Mouse (Mus musculus) embryonic fibroblast, embryonic 13.5 days (primary cell): ENCODE results near the gene Cyth1. TPM values are rescaled to one million over a fixed set of nuclear protein-coding genes. Genes with fewer than 3 reads are reported as not detected.

Experiments used
- H3K27ac ChIP-seq: 2 replicates; pipeline ENCODE4 v1.5.1; 2012; ENCODE audit warnings: low read length, control low read depth, inconsistent platforms; ENCODE audit not compliant: insufficient read depth
- H3K4me1 ChIP-seq: 2 replicates; pipeline ENCODE4 v1.6.1; 2011; ENCODE audit warnings: low read length; ENCODE audit not compliant: control insufficient read depth, insufficient read depth
- H3K4me3 ChIP-seq: 2 replicates; pipeline ENCODE4 v1.5.1; 2011; ENCODE audit warnings: mild to moderate bottlenecking, control low read depth, low read length; ENCODE audit not compliant: insufficient read depth
- CTCF ChIP-seq: IDR thresholded peaks from 2 replicates; pipeline ENCODE4 v1.5.1; 2011; ENCODE audit warnings: mild to moderate bottlenecking, control low read depth, low read length, moderate library complexity, borderline replicate concordance; ENCODE audit not compliant: insufficient read depth
- POLR2A ChIP-seq: IDR thresholded peaks from 2 replicates; pipeline ENCODE4 v1.6.1; 2011; ENCODE audit warnings: low read depth, mild to moderate bottlenecking, control low read depth, low read length, moderate library complexity
- polyA plus RNA-seq: library from polyadenylated mRNA; stranded (reverse); fragments of >200 nt; gene quantifications from 2 replicates; pipeline ENCODE4 v1.2.4, GENCODE M21; 2011; ENCODE audit warnings: low read depth; ENCODE audit not compliant: missing spikeins, insufficient read length

Gene Cyth1
- polyA plus RNA-seq: 11.8 and 12.6 TPM in 2 replicates

DNA sequence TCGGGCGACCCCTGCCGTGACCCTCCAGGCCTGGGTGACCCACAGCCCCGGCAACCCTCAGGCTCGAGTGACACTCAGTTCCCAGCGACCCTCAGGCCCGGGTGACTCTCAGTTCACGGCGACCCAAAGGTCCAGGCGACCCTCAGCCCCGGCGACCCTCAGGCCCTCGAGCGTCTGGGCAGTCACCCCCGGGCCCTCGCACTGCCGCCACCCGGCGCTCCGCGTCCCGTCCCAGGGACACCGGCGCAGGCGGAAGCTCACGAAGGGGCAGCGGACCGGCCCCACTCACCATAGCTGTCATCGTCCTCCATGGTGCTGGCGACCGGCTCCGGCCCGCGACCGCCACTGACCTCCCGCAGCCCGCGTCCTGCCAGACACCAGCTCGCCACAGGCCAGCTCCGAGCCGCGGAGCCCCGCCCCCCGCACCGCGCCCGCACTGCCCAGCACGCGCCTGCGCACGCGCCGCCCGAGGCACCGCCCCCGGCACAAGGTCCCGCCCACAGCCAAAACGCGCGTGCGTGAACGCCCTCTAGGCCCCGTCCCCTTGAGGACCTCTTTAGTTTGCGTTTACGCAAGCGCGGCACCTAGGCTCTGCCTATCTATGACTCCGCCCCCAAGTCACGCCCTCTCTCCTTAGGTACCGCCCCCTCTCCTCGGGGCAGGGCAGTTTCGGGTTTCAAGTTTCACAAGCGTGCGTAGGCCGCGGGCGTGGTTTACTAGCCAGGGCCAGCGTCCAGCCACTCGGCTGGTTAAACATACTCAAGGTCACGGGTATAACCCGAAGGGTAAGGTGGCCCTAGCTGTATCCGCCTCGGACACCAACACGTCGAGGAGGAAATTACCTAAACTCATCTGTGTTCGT, at the start of gene Cyth1:
Gene Cyth1 (minus strand): TSS at position 443 of the 862 bp plus-strand sequence.
- TF ChIP-seq CTCF (no peak), POLR2A (peak; percentile 92)
- Histone ChIP-seq H3K4me3 (peak within 1 kb of the TSS; percentile 57), H3K4me1 (peaks cover 5% of the 10 kb centered on the region; the same call in 1 of the 2 replicates), H3K27ac (no peak within 1 kb of the TSS)

DNA sequence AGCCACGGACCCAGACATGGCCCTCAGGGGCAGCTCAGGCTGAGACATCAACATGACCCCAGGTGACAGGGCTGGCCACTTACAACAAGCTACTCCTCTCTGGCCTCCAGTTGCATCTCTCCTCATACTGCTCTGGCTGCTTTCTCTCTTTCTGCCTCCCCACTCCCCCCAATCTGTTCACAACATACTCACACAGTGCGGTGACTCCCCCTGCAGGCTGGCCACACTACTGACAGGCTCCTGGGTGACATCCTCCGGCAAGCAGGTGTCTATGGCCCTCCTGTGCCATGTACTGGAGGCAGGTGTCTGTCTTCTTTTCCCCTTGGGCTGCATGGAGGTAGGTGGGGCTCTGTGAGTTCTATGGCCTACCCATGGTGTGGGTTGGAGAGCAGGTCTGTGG, 49.6 kb upstream of the Cyth1 start:
- no peaks in the 10 kb centered on the region for H3K4me1 ChIP-seq
- TF ChIP-seq POLR2A (no peak), CTCF (no peak)

DNA sequence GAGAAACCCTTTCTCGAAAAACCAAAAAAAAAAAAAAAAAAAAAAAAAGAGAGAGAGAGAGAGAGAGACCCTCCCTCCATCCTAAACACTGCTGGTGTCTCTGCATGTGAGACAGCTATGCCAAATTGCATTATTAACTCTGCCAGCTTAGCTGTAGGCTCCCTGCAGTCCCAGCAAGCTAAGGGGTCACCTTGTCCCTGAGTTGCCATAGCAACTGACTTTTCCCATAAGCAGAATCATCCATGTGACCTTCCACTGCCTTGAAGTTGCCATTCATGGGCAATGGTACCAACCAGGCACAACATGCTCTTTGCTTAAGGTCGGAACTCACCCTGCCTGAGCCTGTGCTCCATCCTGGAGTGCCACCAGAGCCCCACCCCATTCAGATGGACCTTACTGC, 46.6 kb upstream of the Cyth1 start:
- H3K27ac ChIP-seq: no peak overlapping the region
- no peaks in the 10 kb centered on the region for H3K4me1 ChIP-seq
- no peak overlapping the region for H3K4me3 ChIP-seq
- TF ChIP-seq POLR2A (no peak), CTCF (no peak)

More for the DNA sequence above, 49.6 kb upstream of the Cyth1 start:
- Histone ChIP-seq H3K27ac (no peak overlapping the region), H3K4me3 (no peak overlapping the region)

DNA sequence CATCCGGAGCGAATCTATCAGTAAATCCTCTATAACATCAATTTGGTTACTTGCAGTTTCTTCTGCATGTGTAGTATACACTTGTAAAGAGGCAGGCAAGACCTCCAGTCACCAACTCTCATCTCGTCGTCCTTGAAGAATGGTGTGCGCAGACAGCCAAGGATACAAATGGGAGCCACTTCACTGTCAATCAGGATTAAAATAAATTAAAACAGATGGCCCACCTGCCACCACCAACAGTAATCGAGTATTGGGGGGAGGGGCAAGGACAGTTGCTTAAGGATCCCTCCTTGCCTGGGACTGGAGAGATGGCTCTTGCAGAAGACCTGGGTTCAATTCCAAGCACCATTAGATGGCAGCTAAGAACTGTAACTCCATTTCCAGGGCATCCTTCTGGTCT, 44.3 kb upstream of the Cyth1 start:
- Histone ChIP-seq H3K4me3 (no peak overlapping the region), H3K4me1 (0 out of 2 replicates have a peak, but pooled peaks cover 2% of the 10 kb centered on the region), H3K27ac (no peak overlapping the region)
- TF ChIP-seq POLR2A: no peak
- TF ChIP-seq CTCF: no peak

DNA sequence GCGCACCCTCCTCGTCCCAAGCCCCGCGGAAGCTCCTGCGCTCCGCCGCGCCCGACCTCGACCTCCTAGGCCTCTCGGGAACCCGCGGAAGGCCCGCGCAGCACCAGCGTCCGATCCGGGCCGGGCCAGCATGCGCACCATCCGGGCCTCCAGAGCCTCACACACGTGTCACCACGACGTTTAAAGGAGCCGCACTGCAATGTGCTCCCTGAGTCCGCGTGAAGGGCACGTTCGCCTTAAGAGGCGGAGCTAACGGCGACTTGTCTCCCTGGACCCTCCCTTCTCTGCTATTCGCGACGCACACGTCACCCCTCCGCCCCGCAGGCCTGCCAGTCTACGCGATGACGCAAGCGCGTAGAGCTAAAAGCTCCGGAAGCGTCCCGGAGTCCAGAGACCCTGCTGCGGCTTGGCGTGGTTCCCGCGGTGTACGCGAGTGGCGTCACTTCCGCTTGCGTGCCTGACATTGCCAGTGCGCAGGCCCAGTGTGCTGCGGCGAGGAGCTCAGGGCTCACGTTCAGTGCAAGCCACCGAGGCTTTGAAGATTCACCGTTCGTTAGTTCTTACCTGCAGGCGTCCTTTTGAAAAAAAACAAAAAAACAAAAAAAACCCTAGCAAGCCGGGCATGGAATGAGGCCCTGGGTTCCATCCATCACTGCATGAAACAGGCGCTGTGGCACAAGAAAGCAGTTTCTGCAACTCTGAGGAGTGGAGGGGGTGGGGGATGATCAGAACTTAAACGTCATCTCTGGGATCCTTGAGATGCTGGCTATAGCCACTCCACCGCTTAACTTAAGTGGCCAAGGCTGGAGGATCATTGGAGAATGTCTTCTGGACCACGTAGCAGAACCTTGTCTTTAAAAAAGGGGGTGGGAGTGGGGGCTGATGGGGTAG, 41.9 kb upstream of the Cyth1 start, which contains the start of gene Usp36:
Gene Usp36 (minus strand): TSS at position 246 of the 891 bp plus-strand sequence.
- Histone ChIP-seq H3K4me1 (0 out of 2 replicates have a peak, but pooled peaks cover 2% of the 10 kb centered on the region), H3K4me3 (peak within 1 kb of the TSS; percentile 89), H3K27ac (peak within 1 kb of the TSS; percentile 59)
- TF ChIP-seq POLR2A: peak; percentile 93
- TF ChIP-seq CTCF: no peak

DNA sequence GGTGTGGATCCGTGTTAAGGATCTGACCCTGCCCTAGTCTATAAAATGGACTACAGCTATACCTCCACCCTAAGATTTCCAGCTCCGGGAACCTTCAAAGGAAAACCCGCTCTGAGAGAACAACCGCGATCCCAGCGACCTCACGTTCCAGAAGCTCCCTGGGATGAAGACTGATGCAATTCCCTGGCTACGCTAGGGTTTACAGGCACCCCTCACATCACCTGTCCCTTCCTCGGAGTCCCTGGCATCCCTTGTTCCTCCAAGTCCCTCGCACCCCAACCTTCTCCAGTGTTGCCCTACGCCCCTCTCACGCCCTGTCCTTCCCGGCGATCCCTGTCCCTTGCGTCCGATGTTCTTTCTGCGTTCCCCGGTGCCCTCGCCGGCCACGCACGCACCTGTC, 41.2 kb upstream of the Cyth1 start:
- TF ChIP-seq POLR2A (no peak), CTCF (no peak)
- Histone ChIP-seq H3K4me3 (peak overlapping the region; percentile 89), H3K4me1 (0 out of 2 replicates have a peak, but pooled peaks cover 2% of the 10 kb centered on the region)

DNA sequence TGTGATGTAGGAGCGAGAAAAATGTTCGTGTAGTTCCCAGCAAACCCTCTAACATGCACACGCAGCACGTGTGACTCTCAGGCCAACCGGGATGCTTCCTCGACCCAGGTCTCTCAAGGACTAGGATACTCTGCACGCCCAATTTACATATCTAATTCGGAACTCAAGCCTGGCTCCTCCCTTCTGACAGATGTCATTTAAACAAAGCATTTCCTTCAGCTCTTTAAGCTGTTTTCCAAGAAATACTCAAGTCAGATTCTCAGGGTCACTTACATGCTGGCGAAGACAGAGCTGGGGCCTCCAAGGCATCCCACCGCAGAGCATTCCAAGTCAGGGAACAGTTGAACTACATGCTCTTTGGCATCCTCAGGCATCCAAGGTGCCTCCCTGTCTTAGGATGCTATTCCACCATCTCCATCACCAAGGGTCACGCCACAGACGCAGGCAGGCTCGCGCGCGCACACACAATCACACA, 40.7 kb upstream of the Cyth1 start:
- peak overlapping the region; percentile 89 for H3K4me3 ChIP-seq
- TF ChIP-seq POLR2A: 0 out of 2 replicates have a peak, but pooled peaks have one; percentile 17
- no peak for TF ChIP-seq CTCF
- peak overlapping the region; percentile 59 for H3K27ac ChIP-seq

More for the DNA sequence above, 41.2 kb upstream of the Cyth1 start:
- H3K27ac ChIP-seq: peak overlapping the region; percentile 59

DNA sequence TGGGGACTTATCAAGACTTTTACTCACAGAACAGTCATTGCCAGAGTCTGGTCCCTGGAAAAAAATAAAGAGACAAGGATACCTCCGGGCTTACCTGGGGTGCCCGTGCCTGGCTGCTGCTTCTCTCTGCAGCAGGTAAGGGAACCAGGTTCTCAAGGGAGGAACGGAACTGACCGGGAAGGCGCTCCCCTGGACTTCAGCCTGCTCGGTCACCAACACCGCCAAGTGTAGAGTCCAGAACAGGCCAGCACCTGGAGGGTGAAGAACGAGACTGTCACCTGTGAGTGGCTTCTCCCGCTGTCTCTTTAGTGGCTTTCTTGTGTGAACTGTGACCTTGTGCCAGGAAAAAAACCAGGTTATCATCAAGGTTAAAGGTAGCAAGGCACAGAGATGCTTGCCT, 39.2 kb upstream of the Cyth1 start:
- Histone ChIP-seq H3K4me1 (0 out of 2 replicates have a peak, but pooled peaks cover 2% of the 10 kb centered on the region), H3K27ac (no peak overlapping the region), H3K4me3 (no peak overlapping the region)
- TF ChIP-seq POLR2A: no peak
- TF ChIP-seq CTCF: no peak

More for the DNA sequence above, 40.7 kb upstream of the Cyth1 start:
- 0 out of 2 replicates have a peak, but pooled peaks cover 2% of the 10 kb centered on the region for H3K4me1 ChIP-seq

DNA sequence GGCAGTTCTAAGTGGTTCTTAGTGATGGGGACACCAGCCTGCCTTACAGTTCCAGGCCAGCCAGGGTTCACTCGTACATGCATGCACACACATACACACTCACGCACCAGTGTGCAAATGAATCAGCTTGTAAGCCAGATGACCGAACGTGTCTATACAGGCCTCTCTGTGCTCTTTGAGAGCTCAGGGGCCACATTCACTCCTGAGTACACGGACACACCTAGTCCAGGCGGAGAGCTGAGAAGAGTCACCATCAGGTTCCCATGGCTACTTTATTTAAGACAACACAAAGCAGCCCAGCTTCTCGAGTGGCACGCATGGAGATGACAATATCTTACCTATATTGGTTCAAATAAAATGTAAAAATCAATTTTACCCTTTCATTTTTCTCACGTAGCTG, 38.0 kb upstream of the Cyth1 start:
- no peak overlapping the region for H3K27ac ChIP-seq
- no peak for TF ChIP-seq CTCF
- no peak for TF ChIP-seq POLR2A
- H3K4me1 ChIP-seq: 0 out of 2 replicates have a peak, but pooled peaks cover 2% of the 10 kb centered on the region
- no peak overlapping the region for H3K4me3 ChIP-seq

DNA sequence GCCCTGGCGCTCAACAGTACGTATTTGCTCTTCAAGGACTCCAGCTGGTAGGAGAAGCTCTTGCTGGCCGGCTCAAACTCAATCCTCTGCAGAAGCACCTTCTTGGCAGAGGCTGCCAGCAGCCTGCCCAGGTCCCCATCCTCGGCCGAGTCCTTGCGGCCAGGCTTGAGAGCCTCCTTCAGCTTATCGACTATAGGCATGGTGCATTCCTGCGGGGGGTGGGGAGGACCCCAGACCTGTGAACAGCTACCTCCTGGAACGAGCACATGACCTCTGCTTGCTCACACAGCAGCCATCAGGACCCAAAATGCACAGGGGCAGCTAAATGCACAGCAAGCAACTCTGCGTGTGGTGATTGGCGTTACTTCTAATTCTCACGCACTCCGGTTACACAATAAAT, 37.4 kb upstream of the Cyth1 start:
- Histone ChIP-seq H3K4me3 (no peak overlapping the region), H3K27ac (no peak overlapping the region), H3K4me1 (0 out of 2 replicates have a peak, but pooled peaks cover 2% of the 10 kb centered on the region)
- no peak for TF ChIP-seq CTCF
- TF ChIP-seq POLR2A: no peak
